Mouse (Mus musculus) lung, adult 2 months (tissue): Measurements from ENCODE around the gene Gtf2ird2. TPM values are rescaled to one million over a fixed set of nuclear protein-coding genes. Genes with fewer than 3 reads are reported as not detected.

Experiments used
- DNase-seq: peaks from one replicate; pipeline ENCODE4 v3.0.0; 2022
- H3K4me1 ChIP-seq: fragments of 200-500 bp; 2 replicates; pipeline ENCODE4 v1.6.1; 2011; ENCODE audit warnings: low read length; ENCODE audit not compliant: control insufficient read depth, insufficient read depth
- H3K4me3 ChIP-seq: fragments of 200-500 bp; replicated peaks from 2 replicates; pipeline ENCODE3; 2011; ENCODE audit warnings: low read depth, mild to moderate bottlenecking, control low read depth, low read length; ENCODE audit errors: extremely low read depth
- CTCF ChIP-seq: fragments of 200-500 bp; IDR thresholded peaks from 2 replicates; pipeline ENCODE4 v1.5.1; 2011; ENCODE audit warnings: mild to moderate bottlenecking, low read length, control low read depth; ENCODE audit not compliant: insufficient read depth
- POLR2A ChIP-seq: fragments of 200-500 bp; IDR thresholded peaks from 2 replicates; pipeline ENCODE4 v1.6.1; 2011; ENCODE audit warnings: low read depth, mild to moderate bottlenecking, control low read depth, low read length, borderline replicate concordance; ENCODE audit errors: extremely low read depth
- WGBS: fragments of 180-500 bp; shearing (Covaris S2); methylation state at CpG from one replicate; pipeline ENCODE4 v1.1.7; 2018; 5-methylcytosine and 5-hydroxymethylcytosine counted together
- polyA plus RNA-seq: library from polyadenylated mRNA; depleted of rRNA; stranded (reverse); fragments of >200 nt; gene quantifications from 2 replicates; pipeline ENCODE4 v1.2.3, GENCODE M21; 2012

The Gtf2ird2 gene
- polyA plus RNA-seq, 1 experiment: 5.4 TPM

DNA sequence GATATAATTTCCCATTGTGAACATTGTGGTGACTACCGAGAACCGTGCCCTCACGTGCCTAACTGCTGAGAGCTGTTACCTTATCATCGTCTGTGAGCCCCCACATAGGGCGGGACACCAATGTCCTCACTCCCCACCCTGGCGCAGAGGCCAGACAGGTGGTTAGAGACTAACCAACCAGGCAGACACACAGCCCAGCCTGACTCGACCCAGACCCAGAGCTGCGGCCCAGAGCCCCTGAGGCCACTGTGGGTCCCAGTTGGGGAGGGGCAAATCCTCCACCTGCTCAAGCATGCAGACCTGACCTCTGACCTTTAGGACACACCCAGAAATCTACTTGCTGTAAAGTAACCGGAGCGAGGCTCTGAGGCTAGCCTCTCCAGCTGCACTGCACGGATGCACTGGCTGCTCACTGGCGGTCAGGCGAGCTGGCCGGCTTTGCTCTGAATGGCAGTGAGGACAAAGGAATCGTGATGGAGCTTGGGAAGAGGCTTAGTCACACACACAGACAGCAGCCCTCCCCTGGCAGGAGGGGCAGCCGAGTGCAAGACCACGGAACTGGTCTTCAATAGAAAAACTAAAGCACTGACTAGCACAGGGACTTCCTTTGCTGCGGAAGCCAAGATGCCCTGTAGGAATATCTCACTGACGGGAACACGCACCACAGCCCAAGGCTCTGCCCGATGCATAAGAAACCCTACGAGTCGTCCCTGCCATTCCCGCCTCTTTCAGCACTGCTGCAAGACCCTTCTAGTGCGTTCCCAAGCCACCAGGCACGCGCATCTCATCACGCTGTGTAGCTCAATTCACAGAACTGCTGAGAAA lies 54.3 kb downstream of the Gtf2ird2 start:
- no peak for DNase-seq
- Histone ChIP-seq H3K4me1 (peaks cover 20% of the 10 kb centered on the region), H3K4me3 (no peak overlapping the region)
- no peak for TF ChIP-seq CTCF
- 90% methylated on average over 28 of the region's 28 CpGs for WGBS

DNA sequence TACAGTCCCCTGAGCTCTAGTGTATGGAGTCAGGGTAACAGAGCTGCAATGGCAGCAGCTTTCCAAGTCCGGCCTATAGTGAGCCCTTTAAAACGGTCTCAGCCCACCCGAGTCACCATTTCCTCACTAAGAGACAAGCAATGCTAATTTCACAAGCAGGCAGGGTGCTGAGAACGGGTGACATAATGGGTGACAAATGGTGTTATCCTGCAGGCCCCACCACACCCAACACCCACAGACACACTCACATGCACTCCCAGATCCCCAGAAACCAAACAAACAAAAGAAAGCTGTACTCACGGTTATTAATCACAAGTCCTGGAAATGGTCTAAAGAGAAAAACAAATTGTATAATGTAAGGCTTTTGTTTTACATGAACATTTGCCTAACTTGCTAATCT lies 58.0 kb downstream of the Gtf2ird2 start:
- TF ChIP-seq CTCF: no peak
- Histone ChIP-seq H3K4me3 (no peak overlapping the region), H3K4me1 (peaks cover 3% of the 10 kb centered on the region; the same call in 1 of the 2 replicates)
- no peak for DNase-seq
- 56% methylated on average over 5 of the region's 5 CpGs for WGBS

DNA sequence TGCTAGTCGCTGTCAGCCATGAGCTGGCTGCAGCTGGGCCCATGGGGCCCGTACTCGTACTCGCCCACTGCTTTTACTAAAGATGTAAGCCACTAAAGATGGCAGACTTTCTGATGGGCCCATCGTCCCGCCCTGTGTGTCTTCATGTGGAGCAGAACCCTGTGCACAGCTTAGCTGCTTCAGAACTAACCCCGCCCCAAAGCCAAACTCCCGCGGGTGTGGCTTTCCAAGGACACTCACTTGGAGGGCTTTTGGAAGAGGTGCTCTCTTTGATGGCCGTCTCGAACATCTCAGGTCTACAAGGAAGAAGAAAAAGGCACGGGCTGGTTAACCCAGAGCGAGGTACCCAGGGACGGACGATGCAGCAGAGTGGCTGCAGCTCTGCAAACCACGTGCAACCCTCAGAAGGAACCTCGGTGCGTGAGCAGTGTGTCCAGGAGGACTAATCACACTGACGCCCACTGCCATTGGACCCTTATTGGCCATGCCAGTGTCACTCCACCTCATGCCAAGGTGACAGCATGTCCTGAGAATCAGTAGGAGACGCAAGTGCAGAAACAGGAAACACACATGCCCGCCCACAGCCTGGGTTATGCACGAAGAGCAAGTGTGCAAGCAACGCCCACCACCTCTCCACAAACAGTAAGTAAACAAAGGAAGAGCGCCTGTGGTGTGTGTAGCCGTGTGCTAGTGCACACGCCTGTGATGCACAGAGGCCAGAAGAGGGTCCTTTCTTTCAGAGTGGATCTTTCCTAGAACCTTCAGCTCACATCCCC lies 60.0 kb downstream of the Gtf2ird2 start:
- no peak overlapping the region for H3K4me3 ChIP-seq
- peaks cover 3% of the 10 kb centered on the region; the same call in 1 of the 2 replicates for H3K4me1 ChIP-seq
- WGBS: 67% methylated on average over 26 of the region's 26 CpGs
- DNase-seq: no peak
- no peak for TF ChIP-seq CTCF
- peak; percentile 10; the same call in 1 of the 2 replicates for TF ChIP-seq POLR2A

DNA sequence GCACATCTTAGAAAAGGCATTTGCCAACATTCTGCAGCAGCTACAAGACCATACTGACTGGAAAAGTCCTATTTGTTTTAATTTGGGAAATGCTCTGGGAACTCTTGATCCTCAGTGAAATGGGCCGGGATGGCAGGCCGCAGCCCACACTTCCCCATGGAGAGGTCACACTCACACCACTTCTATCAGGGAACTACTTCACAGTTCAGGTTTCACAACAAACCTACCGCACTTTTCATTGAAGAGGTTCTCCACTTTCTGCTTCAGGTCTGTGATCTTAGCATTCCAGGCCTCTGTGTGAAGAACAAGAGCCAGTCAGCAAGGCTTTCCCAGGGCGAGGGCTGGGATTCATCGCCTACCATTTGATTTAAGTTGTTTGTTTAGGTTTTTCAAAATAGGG lies 61.1 kb downstream of the Gtf2ird2 start:
- DNase-seq: peak; percentile 58
- no peak for TF ChIP-seq POLR2A
- no peak for TF ChIP-seq CTCF
- Histone ChIP-seq H3K4me1 (peaks cover 3% of the 10 kb centered on the region; the same call in 1 of the 2 replicates), H3K4me3 (no peak overlapping the region)
- 65% methylated on average over 5 of the region's 5 CpGs for WGBS

DNA sequence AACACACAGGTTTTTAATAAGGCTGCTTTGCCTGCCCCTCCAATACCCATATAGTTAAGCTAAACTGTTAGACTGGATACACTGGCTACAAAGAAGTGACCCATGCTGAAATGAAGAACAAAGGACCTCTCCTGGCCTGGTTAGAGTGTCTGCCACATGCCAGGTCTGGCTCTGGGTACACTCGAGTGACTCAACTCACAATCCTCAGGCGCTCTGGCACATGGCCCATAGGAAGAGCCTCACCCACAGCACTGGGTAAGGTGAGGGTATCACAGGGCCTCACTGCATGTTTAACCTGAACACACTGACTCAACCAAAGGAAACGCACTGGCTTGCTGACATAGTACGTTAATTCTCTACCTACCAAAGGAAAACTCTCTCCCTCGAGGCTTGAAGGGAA lies 62.3 kb downstream of the Gtf2ird2 start:
- no peak overlapping the region for H3K4me3 ChIP-seq
- peaks cover 3% of the 10 kb centered on the region; the same call in 1 of the 2 replicates for H3K4me1 ChIP-seq
- peak; percentile 64 for DNase-seq
- TF ChIP-seq CTCF: no peak
- no peak for TF ChIP-seq POLR2A
- 56% methylated on average over 5 of the region's 5 CpGs for WGBS

- no peak for TF ChIP-seq POLR2A
- TF ChIP-seq CTCF: no peak
- WGBS: 90% methylated on average over 14 of the region's 14 CpGs
- no peak for DNase-seq
Measured at GRCm38 (mm10) chr5:134248608-134249244, 64.9 kb downstream of the Gtf2ird2 start.

DNA sequence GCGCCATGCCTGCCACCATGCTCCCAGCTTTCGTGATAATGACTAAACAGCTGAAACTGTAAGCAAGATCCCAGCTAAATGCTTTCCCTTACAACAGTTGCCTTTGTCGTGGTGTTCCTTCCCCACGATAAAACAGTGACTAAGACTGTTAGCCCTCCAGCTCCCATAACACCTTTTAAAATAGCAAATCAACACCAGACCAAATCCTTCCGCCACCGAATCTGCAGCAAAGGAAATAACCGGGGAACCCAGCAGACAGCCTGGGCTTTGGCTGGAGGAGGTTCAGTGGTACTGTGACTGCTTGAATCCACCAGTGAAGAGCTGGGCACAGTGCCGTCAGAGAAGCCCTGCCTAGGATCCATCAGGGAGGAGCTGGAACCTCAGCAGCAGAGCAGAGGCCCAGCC lies 65.4 kb downstream of the Gtf2ird2 start:
- H3K4me1 ChIP-seq: no peaks in the 10 kb centered on the region
- TF ChIP-seq CTCF (no peak), POLR2A (no peak)
- 88% methylated on average over 8 of the region's 8 CpGs for WGBS
- no peak for DNase-seq
- H3K4me3 ChIP-seq: no peak overlapping the region

More at GRCm38 (mm10) chr5:134248608-134249244, 64.9 kb downstream of the Gtf2ird2 start:
- Histone ChIP-seq H3K4me1 (peaks cover 3% of the 10 kb centered on the region; the same call in 1 of the 2 replicates), H3K4me3 (no peak overlapping the region)

GRCm38 (mm10) chr5:134250601-134251000 lies 66.8 kb downstream of the Gtf2ird2 start:
- Histone ChIP-seq H3K4me1 (no peaks in the 10 kb centered on the region), H3K4me3 (no peak overlapping the region)
- DNase-seq: no peak
- no peak for TF ChIP-seq CTCF
- no peak for TF ChIP-seq POLR2A
- WGBS: 73% methylated on average over 3 of the region's 3 CpGs

DNA sequence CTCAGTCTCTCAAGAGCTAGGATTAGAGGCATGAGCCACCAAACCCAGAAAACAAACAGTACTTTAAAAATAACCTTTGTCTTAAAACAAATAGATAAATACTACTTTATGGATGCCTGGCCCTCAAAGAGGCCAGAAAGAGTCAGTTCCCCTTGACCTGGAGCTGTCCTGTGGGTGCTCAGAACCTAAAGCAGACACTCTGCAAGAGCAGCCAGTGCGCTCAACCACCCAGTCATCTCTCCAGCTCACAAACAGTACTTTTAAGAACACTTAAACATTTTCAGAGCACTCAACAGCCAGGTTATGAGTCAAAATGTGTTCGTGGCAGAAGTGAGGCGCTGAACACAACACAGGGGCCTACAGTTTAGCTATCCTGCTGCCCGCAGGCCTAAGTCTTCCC lies 67.3 kb downstream of the Gtf2ird2 start:
- no peaks in the 10 kb centered on the region for H3K4me1 ChIP-seq
- no peak for DNase-seq
- no peak for TF ChIP-seq CTCF
- no peak overlapping the region for H3K4me3 ChIP-seq
- 87% methylated on average over 4 of the region's 4 CpGs for WGBS
